Mouse (Mus musculus) E14TG2a.4 (cell line): Measurements from ENCODE around the gene Msantd3.

Experiments
- CTCF ChIP-seq: conservative IDR thresholded peaks from 2 replicates; pipeline ENCODE4 v1.5.1; 2014; ENCODE audit warnings: low read length
- NANOG ChIP-seq: IDR thresholded peaks from 2 replicates; pipeline ENCODE4 v1.6.1; 2014; ENCODE audit warnings: borderline replicate concordance, low read length, mixed read lengths
- POU5F1 ChIP-seq: IDR thresholded peaks from 2 replicates; pipeline ENCODE4 v1.6.1; 2014; ENCODE audit warnings: low read length, borderline replicate concordance

DNA sequence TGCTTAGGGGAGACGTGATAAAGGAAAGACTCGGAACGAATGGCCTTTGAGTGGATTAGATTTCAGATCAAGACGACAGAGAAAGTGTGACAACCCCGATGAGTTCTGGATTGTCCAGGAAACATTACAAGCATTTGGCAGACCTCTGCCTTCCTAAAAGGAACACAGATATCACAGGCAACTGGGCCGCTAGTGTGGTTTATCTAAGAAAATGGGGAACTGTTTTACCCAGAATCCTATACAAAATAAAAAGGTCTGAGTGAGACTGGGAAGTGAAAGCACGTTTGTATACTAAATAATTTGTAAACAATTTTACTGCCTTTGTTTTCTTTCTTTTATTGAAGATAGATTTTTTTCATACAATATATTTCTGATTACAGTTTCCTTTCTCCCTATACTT, 51.1 kb downstream of the Msantd3 start:
- TF ChIP-seq CTCF (no peak), NANOG (no peak), POU5F1 (no peak)
